Mouse (Mus musculus): Measurements from ENCODE around the gene Nat10. TPM values are rescaled to one million over a fixed set of nuclear protein-coding genes. Genes with fewer than 3 reads are reported as not detected.

Gene Nat10
- polyA plus RNA-seq (2015; fragmentation: Nextera tagmentation; extraction: Ambion mirVana) = 22.3 and 25.7 TPM in 2 replicates

- Histone ChIP-seq H3K4me2 (replicated peaks) (peak within 1 kb of the TSS; percentile 84), H3K4me3 (peak within 1 kb of the TSS; percentile 93), H3K36me3 (peaks cover 26% of the 10 kb centered on the region), H3K27me3 (no peaks in the 10 kb centered on the region), H3K9me3 (no peaks in the 10 kb centered on the region), H3K9ac (replicated peaks) (peak within 1 kb of the TSS; percentile 71), H3K27ac (replicated peaks) (peak within 1 kb of the TSS; percentile 79), H3K4me1 (peaks cover 24% of the 10 kb centered on the region)
- peak; percentile 97 for ATAC-seq (replicated peaks)
- WGBS = under 1% methylated on average over 47 of the region's 47 CpGs
These were observed at the start of gene Nat10 for GRCm38 (mm10) chr2:103760906-103761716. TSS of gene Nat10 (minus strand) at chr2:103761270.

GRCm38 (mm10) chr2:103810412-103810811, 49.3 kb upstream of the Nat10 start:
- Histone ChIP-seq H3K9ac (replicated peaks) (no peak overlapping the region), H3K36me3 (no peaks in the 10 kb centered on the region), H3K4me3 (no peak overlapping the region), H3K4me2 (replicated peaks) (no peak overlapping the region), H3K9me3 (no peaks in the 10 kb centered on the region), H3K27ac (replicated peaks) (no peak overlapping the region), H3K27me3 (no peaks in the 10 kb centered on the region), H3K4me1 (no peaks in the 10 kb centered on the region)
- no peak for ATAC-seq (replicated peaks)
- 88% methylated on average over 6 of the region's 6 CpGs for WGBS

GRCm38 (mm10) chr2:103808466-103808865, 47.4 kb upstream of the Nat10 start:
- H3K36me3 ChIP-seq = no peaks in the 10 kb centered on the region
- no peak overlapping the region for H3K27ac ChIP-seq (replicated peaks)
- no peak for ATAC-seq (replicated peaks)
- H3K9me3 ChIP-seq = no peaks in the 10 kb centered on the region
- H3K9ac ChIP-seq (replicated peaks) = no peak overlapping the region
- no peak overlapping the region for H3K4me3 ChIP-seq
- no peaks in the 10 kb centered on the region for H3K27me3 ChIP-seq
- H3K4me2 ChIP-seq (replicated peaks) = no peak overlapping the region
- no peaks in the 10 kb centered on the region for H3K4me1 ChIP-seq

GRCm38 (mm10) chr2:103803770-103804530, 42.9 kb upstream of the Nat10 start:
- H3K9me3 ChIP-seq = no peaks in the 10 kb centered on the region
- no peaks in the 10 kb centered on the region for H3K36me3 ChIP-seq
- H3K4me2 ChIP-seq (replicated peaks) = no peak overlapping the region
- WGBS = 89% methylated on average over 5 of the region's 5 CpGs
- no peak overlapping the region for H3K27ac ChIP-seq (replicated peaks)
- H3K4me3 ChIP-seq = no peak overlapping the region
- no peaks in the 10 kb centered on the region for H3K27me3 ChIP-seq
- no peaks in the 10 kb centered on the region for H3K4me1 ChIP-seq
- no peak for ATAC-seq (replicated peaks)
- no peak overlapping the region for H3K9ac ChIP-seq (replicated peaks)

- Histone ChIP-seq H3K27me3 (no peaks in the 10 kb centered on the region), H3K27ac (replicated peaks) (no peak overlapping the region), H3K4me2 (replicated peaks) (no peak overlapping the region), H3K9ac (replicated peaks) (no peak overlapping the region), H3K9me3 (no peaks in the 10 kb centered on the region), H3K4me1 (peaks cover 6% of the 10 kb centered on the region), H3K36me3 (no peaks in the 10 kb centered on the region), H3K4me3 (no peak overlapping the region)
- WGBS = 98% methylated on average over 1 of the region's 1 CpGs
- ATAC-seq (replicated peaks) = no peak
These were observed 41.4 kb upstream of the Nat10 start for GRCm38 (mm10) chr2:103802422-103802821.

- Histone ChIP-seq H3K9ac (replicated peaks) (peak within 1 kb of the TSS; percentile 85), H3K4me1 (peaks cover 34% of the 10 kb centered on the region), H3K4me3 (peak within 1 kb of the TSS; percentile 97), H3K9me3 (no peaks in the 10 kb centered on the region), H3K36me3 (peaks cover 11% of the 10 kb centered on the region; the same call in 1 of the 2 replicates), H3K4me2 (replicated peaks) (peak within 1 kb of the TSS; percentile 69), H3K27me3 (no peaks in the 10 kb centered on the region), H3K27ac (replicated peaks) (peak within 1 kb of the TSS; percentile 100)
- WGBS = under 1% methylated on average over 30 of the region's 33 CpGs
- ATAC-seq (replicated peaks) = peak; percentile 94
These were observed 36.5 kb upstream of the Nat10 start, which contains the start of gene Caprin1 for GRCm38 (mm10) chr2:103797491-103798009. TSS of gene Caprin1 (minus strand) at chr2:103797649.

- Histone ChIP-seq H3K4me2 (replicated peaks) (peak overlapping the region; percentile 69), H3K4me1 (peaks cover 40% of the 10 kb centered on the region), H3K27ac (replicated peaks) (peak overlapping the region; percentile 100), H3K27me3 (no peaks in the 10 kb centered on the region), H3K9me3 (no peaks in the 10 kb centered on the region), H3K4me3 (peak overlapping the region; percentile 97), H3K36me3 (peaks cover 16% of the 10 kb centered on the region), H3K9ac (replicated peaks) (peak overlapping the region; percentile 85)
- WGBS = under 1% methylated on average over 62 of the region's 72 CpGs
- ATAC-seq (replicated peaks) = peak; percentile 48
These were observed 35.9 kb upstream of the Nat10 start for GRCm38 (mm10) chr2:103796861-103797466.

- 0% methylated on average over 42 of the region's 42 CpGs for WGBS
- Histone ChIP-seq H3K9me3 (no peaks in the 10 kb centered on the region), H3K4me2 (replicated peaks) (peak overlapping the region; percentile 56), H3K4me3 (peak overlapping the region; percentile 97), H3K27me3 (no peaks in the 10 kb centered on the region), H3K4me1 (peaks cover 43% of the 10 kb centered on the region), H3K36me3 (peaks cover 19% of the 10 kb centered on the region), H3K27ac (replicated peaks) (peak overlapping the region; percentile 100), H3K9ac (replicated peaks) (peak overlapping the region; percentile 85)
- peak; percentile 45 for ATAC-seq (replicated peaks)
These were observed 35.3 kb upstream of the Nat10 start for GRCm38 (mm10) chr2:103796211-103796860.

- Histone ChIP-seq H3K4me2 (replicated peaks) (peak overlapping the region; percentile 56), H3K4me3 (peak overlapping the region; percentile 97), H3K27me3 (no peaks in the 10 kb centered on the region), H3K27ac (replicated peaks) (peak overlapping the region; percentile 100), H3K9me3 (no peaks in the 10 kb centered on the region), H3K4me1 (peaks cover 47% of the 10 kb centered on the region), H3K9ac (replicated peaks) (peak overlapping the region; percentile 85), H3K36me3 (peaks cover 21% of the 10 kb centered on the region)
- peak; percentile 73 for ATAC-seq (replicated peaks)
- 0% methylated on average over 11 of the region's 11 CpGs for WGBS
These were observed 34.8 kb upstream of the Nat10 start for GRCm38 (mm10) chr2:103795843-103796210.

- Histone ChIP-seq H3K4me3 (no peak overlapping the region), H3K36me3 (peaks cover 26% of the 10 kb centered on the region), H3K9ac (replicated peaks) (no peak overlapping the region), H3K9me3 (no peaks in the 10 kb centered on the region), H3K4me1 (peaks cover 62% of the 10 kb centered on the region), H3K4me2 (replicated peaks) (no peak overlapping the region), H3K27ac (replicated peaks) (no peak overlapping the region), H3K27me3 (no peaks in the 10 kb centered on the region)
- no peak for ATAC-seq (replicated peaks)
- 87% methylated on average over 1 of the region's 1 CpGs for WGBS
These were observed 30.9 kb upstream of the Nat10 start for GRCm38 (mm10) chr2:103792009-103792408.

- Histone ChIP-seq H3K4me1 (peaks cover 24% of the 10 kb centered on the region), H3K36me3 (peaks cover 23% of the 10 kb centered on the region), H3K4me3 (no peak overlapping the region), H3K27ac (replicated peaks) (no peak overlapping the region), H3K27me3 (no peaks in the 10 kb centered on the region), H3K9me3 (no peaks in the 10 kb centered on the region), H3K4me2 (replicated peaks) (no peak overlapping the region), H3K9ac (replicated peaks) (no peak overlapping the region)
- ATAC-seq (replicated peaks) = no peak
- WGBS = 100% methylated on average over 1 of the region's 1 CpGs
These were observed 24.7 kb upstream of the Nat10 start for GRCm38 (mm10) chr2:103785735-103786134.
